Mouse (Mus musculus): Measurements from ENCODE around the gene Lasp1.

Lasp1 gene

GRCm38 (mm10) chr11:97825971-97826370 lies 27.2 kb downstream of the Lasp1 start:
- intact Hi-C loops (cut with DNase I) = no loop called here

GRCm38 (mm10) chr11:97826414-97826813 lies 27.6 kb downstream of the Lasp1 start:
- intact Hi-C loops (cut with DNase I) = no loop called here

GRCm38 (mm10) chr11:97827654-97828053 lies 28.9 kb downstream of the Lasp1 start:
- intact Hi-C loops (cut with DNase I) = no loop called here

- intact Hi-C loops (cut with DNase I) = no loop called here
These were observed 30.6 kb downstream of the Lasp1 start for GRCm38 (mm10) chr11:97829365-97829764.

- intact Hi-C loops (cut with DNase I) = no loop called here
These were observed 31.2 kb downstream of the Lasp1 start for GRCm38 (mm10) chr11:97829913-97830476.

- intact Hi-C loops (cut with DNase I) = no loop called here
These were observed 31.7 kb downstream of the Lasp1 start for GRCm38 (mm10) chr11:97830501-97830900.

GRCm38 (mm10) chr11:97832001-97832400 lies 33.2 kb downstream of the Lasp1 start:
- intact Hi-C loops (cut with DNase I) = no loop called here

GRCm38 (mm10) chr11:97833352-97833751 lies 34.6 kb downstream of the Lasp1 start:
- intact Hi-C loops (cut with DNase I) = no loop called here

GRCm38 (mm10) chr11:97836541-97836940 lies 37.7 kb downstream of the Lasp1 start:
- intact Hi-C loops (cut with DNase I) = loop anchor here (5.0 kb wide), 1 partner anchor 39 kb away; the partner anchor contains the start of gene Lasp1

GRCm38 (mm10) chr11:97837051-97837450 lies 38.3 kb downstream of the Lasp1 start:
- intact Hi-C loops (cut with DNase I) = loop anchor here (5.0 kb wide), 1 partner anchor 40 kb away; the partner anchor contains the start of gene Lasp1

GRCm38 (mm10) chr11:97837641-97838149 lies 38.9 kb downstream of the Lasp1 start:
- intact Hi-C loops (cut with DNase I) = loop anchor here (5.0 kb wide), 1 partner anchor 40 kb away; the partner anchor contains the start of gene Lasp1

- intact Hi-C loops (cut with DNase I) = loop anchor here (5.0 kb wide), 1 partner anchor 42 kb away; the partner anchor contains the start of gene Lasp1
These were observed 40.1 kb downstream of the Lasp1 start for GRCm38 (mm10) chr11:97838779-97839440.

GRCm38 (mm10) chr11:97839441-97840134 lies 40.8 kb downstream of the Lasp1 start:
- intact Hi-C loops (cut with DNase I) = loop anchor here (5.0 kb wide), 1 partner anchor 42 kb away; the partner anchor contains the start of gene Lasp1

GRCm38 (mm10) chr11:97840135-97840490 lies 41.3 kb downstream of the Lasp1 start:
- intact Hi-C loops (cut with DNase I) = no loop called here

GRCm38 (mm10) chr11:97840539-97840954 lies 41.7 kb downstream of the Lasp1 start, which contains the start of gene B230217C12Rik:
B230217C12Rik (plus strand) TSS chr11:97840780.
- intact Hi-C loops (cut with DNase I) = no loop called here

- intact Hi-C loops (cut with DNase I) = no loop called here
These were observed 42.3 kb downstream of the Lasp1 start for GRCm38 (mm10) chr11:97840991-97841661.

- intact Hi-C loops (cut with DNase I) = no loop called here
These were observed 43.2 kb downstream of the Lasp1 start for GRCm38 (mm10) chr11:97842001-97842400.

- intact Hi-C loops (cut with DNase I) = no loop called here
These were observed 51.6 kb downstream of the Lasp1 start for GRCm38 (mm10) chr11:97850367-97850766.

GRCm38 (mm10) chr11:97851601-97852000 lies 52.8 kb downstream of the Lasp1 start:
- intact Hi-C loops (cut with DNase I) = no loop called here

- intact Hi-C loops (cut with DNase I) = no loop called here
These were observed 56.7 kb downstream of the Lasp1 start for GRCm38 (mm10) chr11:97855473-97855872.

- intact Hi-C loops (cut with DNase I) = no loop called here
These were observed 63.3 kb downstream of the Lasp1 start for GRCm38 (mm10) chr11:97862148-97862547.

Data from adrenal gland (tissue).